Mouse (Mus musculus) kidney, embryonic 14.5 days (tissue): ENCODE data around the gene Slc25a21. TPM values are rescaled to one million over a fixed set of nuclear protein-coding genes. Genes with fewer than 3 reads are reported as not detected.
A peak's percentile ranks its signal among the peaks of the same experiment; 100 is the strongest.

Experiments used
- ATAC-seq: fragments of 200-750 bp; cut with Nextera tagmentation; 2 replicates; pipeline ENCODE4 v1.8.0; 2017; ENCODE audit warnings: moderate number of reproducible peaks, mild to moderate bottlenecking, moderate TSS enrichment, moderate library complexity; ENCODE audit not compliant: low FRiP score, low TSS enrichment
- H3K27ac ChIP-seq: fragments of 300-500 bp; sonication (generic); 2 replicates; pipeline ENCODE4 v1.5.1; 2014; ENCODE audit warnings: low read depth, mild to moderate bottlenecking, low read length, moderate library complexity, mixed read lengths
- H3K27me3 ChIP-seq: fragments of 300-500 bp; sonication (generic); 2 replicates; pipeline ENCODE4 v1.6.1; 2014; ENCODE audit warnings: mild to moderate bottlenecking, low read length; ENCODE audit not compliant: control insufficient read depth, insufficient read depth
- H3K36me3 ChIP-seq: fragments of 300-500 bp; sonication (generic); 2 replicates; pipeline ENCODE4 v1.6.1; 2014; ENCODE audit warnings: low read length, mixed read lengths; ENCODE audit not compliant: control insufficient read depth, insufficient read depth
- H3K4me1 ChIP-seq: fragments of 300-500 bp; sonication (generic); 2 replicates; pipeline ENCODE4 v1.6.1; 2014; ENCODE audit warnings: low read length, mixed read lengths; ENCODE audit not compliant: control insufficient read depth, insufficient read depth
- H3K4me2 ChIP-seq: fragments of 300-500 bp; sonication (generic); replicated peaks from 2 replicates; pipeline ENCODE4 v1.6.1; 2014; ENCODE audit warnings: low read depth, mild to moderate bottlenecking, low read length
- H3K4me3 ChIP-seq: fragments of 300-500 bp; sonication (generic); 2 replicates; pipeline ENCODE4 v1.5.1; 2014; ENCODE audit warnings: mild to moderate bottlenecking, low read length
- H3K9ac ChIP-seq: fragments of 300-500 bp; sonication (generic); 2 replicates; pipeline ENCODE4 v1.6.1; 2014; ENCODE audit warnings: low read depth, mild to moderate bottlenecking, low read length, moderate library complexity
- H3K9me3 ChIP-seq: fragments of 300-500 bp; sonication (generic); 2 replicates; pipeline ENCODE4 v1.6.1; 2016; ENCODE audit warnings: low read length; ENCODE audit not compliant: control insufficient read depth
- WGBS: fragments of 180-500 bp; shearing (Covaris S2); extraction: QIAGEN DNeasy Blood & Tissue Kit; methylation state at CpG from one replicate; pipeline ENCODE4 v1.1.7; 2014; 5-methylcytosine and 5-hydroxymethylcytosine counted together
- polyA plus RNA-seq: library from polyadenylated mRNA; unstranded; fragments of >200 nt; fragmentation: Nextera tagmentation; extraction: Ambion mirVana; gene quantifications from 2 replicates; pipeline ENCODE4 v1.2.1, GENCODE M21; 2014

Slc25a21 gene
- polyA plus RNA-seq, 1 experiment from 2014 or later: 2.8 TPM

- WGBS: 89% methylated on average over 5 of the region's 5 CpGs
Observed at GRCm38 (mm10) chr12:57098371-57098770, 98.9 kb downstream of the Slc25a21 start.

DNA sequence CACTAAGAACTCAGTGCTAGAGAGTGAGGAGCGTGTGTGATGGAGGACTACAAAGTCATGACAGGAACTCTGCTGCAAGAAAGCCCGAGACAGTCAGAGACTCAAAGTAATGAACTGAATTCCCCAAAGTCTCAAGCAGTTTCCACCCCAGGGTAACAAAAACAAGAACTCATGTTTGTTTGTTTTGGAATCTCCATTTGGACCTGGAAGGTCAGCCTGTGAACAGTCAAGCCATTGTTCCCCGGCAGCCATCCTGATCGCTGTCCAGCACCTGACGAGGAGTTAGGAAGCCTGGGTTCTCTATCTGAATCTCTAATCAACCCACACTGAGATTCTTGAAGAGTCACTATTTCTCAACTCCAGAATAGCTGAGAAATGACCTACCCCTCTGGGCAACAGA lies 104.2 kb downstream of the Slc25a21 start:
- no peaks in the 10 kb centered on the region for H3K27me3 ChIP-seq
- H3K9me3 ChIP-seq: no peaks in the 10 kb centered on the region
- WGBS: 32% methylated on average over 5 of the region's 5 CpGs
- no peak for ATAC-seq
- H3K4me2 ChIP-seq: no peak overlapping the region
- H3K4me1 ChIP-seq: no peaks in the 10 kb centered on the region
- H3K36me3 ChIP-seq: no peaks in the 10 kb centered on the region
- no peak overlapping the region for H3K4me3 ChIP-seq
- no peak overlapping the region for H3K27ac ChIP-seq
- no peak overlapping the region for H3K9ac ChIP-seq

More at GRCm38 (mm10) chr12:57098371-57098770, 98.9 kb downstream of the Slc25a21 start:
- no peaks in the 10 kb centered on the region for H3K4me1 ChIP-seq
- H3K4me2 ChIP-seq: no peak overlapping the region
- no peaks in the 10 kb centered on the region for H3K36me3 ChIP-seq
- H3K4me3 ChIP-seq: no peak overlapping the region
- H3K9me3 ChIP-seq: no peaks in the 10 kb centered on the region
- no peak overlapping the region for H3K27ac ChIP-seq
- H3K27me3 ChIP-seq: no peaks in the 10 kb centered on the region
- no peak for ATAC-seq
- no peak overlapping the region for H3K9ac ChIP-seq

DNA sequence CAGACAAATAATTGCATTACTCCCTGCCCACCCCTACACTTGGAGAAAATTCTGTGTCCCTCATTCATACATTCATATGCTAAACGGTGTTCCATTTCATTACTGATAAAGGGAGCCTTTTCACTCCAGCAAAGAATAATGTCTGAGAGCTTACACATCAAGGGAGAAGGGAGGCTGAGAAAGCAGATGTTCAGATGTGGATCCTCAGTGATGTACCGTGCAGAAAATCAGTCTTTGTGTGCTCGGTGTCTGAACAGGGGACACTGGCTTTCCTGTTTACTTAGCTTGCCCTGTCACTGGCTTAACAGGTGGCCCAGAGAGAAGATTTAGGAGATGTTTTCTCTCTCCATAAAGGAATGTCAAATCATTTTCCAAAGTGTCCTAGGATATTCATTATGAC lies 112.8 kb downstream of the Slc25a21 start:
- Histone ChIP-seq H3K9me3 (no peaks in the 10 kb centered on the region), H3K4me3 (no peak overlapping the region), H3K27me3 (no peaks in the 10 kb centered on the region), H3K4me2 (no peak overlapping the region), H3K36me3 (no peaks in the 10 kb centered on the region), H3K9ac (no peak overlapping the region), H3K4me1 (no peaks in the 10 kb centered on the region), H3K27ac (no peak overlapping the region)
- 46% methylated on average over 3 of the region's 3 CpGs for WGBS
- ATAC-seq: no peak

DNA sequence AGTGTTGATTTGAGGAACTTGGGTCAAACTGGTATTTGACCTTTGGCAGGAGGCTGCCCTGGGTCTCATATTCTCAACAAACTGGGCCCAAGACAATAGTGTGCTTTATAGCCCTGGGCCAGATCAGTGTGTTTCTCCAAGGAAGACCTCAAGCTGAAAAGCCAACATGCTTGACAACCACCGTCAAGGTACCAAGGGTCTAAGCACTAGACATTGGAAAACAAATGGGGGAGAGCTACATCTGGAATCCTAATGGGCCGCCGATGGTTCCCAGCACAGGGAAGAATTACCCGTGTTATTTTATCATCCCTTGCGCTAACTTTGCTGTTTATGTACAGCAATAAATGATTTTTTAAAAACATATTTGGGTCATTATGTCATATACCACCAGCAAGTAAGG lies 113.7 kb downstream of the Slc25a21 start:
- no peak for ATAC-seq
- no peak overlapping the region for H3K27ac ChIP-seq
- no peak overlapping the region for H3K4me2 ChIP-seq
- no peaks in the 10 kb centered on the region for H3K27me3 ChIP-seq
- H3K9ac ChIP-seq: no peak overlapping the region
- H3K9me3 ChIP-seq: no peaks in the 10 kb centered on the region
- H3K4me1 ChIP-seq: no peaks in the 10 kb centered on the region
- WGBS: 59% methylated on average over 5 of the region's 5 CpGs
- H3K36me3 ChIP-seq: no peaks in the 10 kb centered on the region
- no peak overlapping the region for H3K4me3 ChIP-seq

- no peaks in the 10 kb centered on the region for H3K9me3 ChIP-seq
- H3K4me3 ChIP-seq: no peak overlapping the region
- no peak overlapping the region for H3K4me2 ChIP-seq
- H3K9ac ChIP-seq: no peak overlapping the region
- ATAC-seq: peak; percentile 73; the same call in 1 of the 2 replicates
- WGBS: 13% methylated on average over 4 of the region's 4 CpGs
- H3K27ac ChIP-seq: no peak overlapping the region
- H3K36me3 ChIP-seq: no peaks in the 10 kb centered on the region
- H3K4me1 ChIP-seq: no peaks in the 10 kb centered on the region
- H3K27me3 ChIP-seq: no peaks in the 10 kb centered on the region
Observed at GRCm38 (mm10) chr12:57076606-57077005, 120.7 kb downstream of the Slc25a21 start.

DNA sequence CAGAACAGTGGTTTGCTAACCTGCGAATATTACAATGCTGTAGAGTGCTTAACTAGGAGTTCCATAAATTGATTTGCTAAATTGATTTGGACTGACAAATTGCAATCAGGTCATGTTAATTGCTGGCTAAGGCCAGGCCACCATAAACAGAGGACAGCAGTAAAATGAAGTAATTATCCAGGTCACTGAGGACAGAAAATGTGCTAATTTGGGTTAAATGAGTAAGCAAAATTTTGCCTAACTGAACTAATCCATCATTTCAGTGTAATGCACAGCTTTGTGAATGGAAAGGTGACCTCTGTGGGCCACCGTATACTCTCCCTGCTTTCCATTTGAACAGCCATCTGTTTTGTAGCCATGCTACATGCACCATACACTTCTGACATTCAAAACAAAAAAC lies 124.7 kb downstream of the Slc25a21 start:
- ATAC-seq: no peak
- 79% methylated on average over 2 of the region's 2 CpGs for WGBS
- Histone ChIP-seq H3K36me3 (no peaks in the 10 kb centered on the region), H3K27ac (no peak overlapping the region), H3K27me3 (no peaks in the 10 kb centered on the region), H3K9ac (no peak overlapping the region), H3K4me3 (no peak overlapping the region), H3K4me1 (no peaks in the 10 kb centered on the region), H3K9me3 (no peaks in the 10 kb centered on the region), H3K4me2 (no peak overlapping the region)

DNA sequence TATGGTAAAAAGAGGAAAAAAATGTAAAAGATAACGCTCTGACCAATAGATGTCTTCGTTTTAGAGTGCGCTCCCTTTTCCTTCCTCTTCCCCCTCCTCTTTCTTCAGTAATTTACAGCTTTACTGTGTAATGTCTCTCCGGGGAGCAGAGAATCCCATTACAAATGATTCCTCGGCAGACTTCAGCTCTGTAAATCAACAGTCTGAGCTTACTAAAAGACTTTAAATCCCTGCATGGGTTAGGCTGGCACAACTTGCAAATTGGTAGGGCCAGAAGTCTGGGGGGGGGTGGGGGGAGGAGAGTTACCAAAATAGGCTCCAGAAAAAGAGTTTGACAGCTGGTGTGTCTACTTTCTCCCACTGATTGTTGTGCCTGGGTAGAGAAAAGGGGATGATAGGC lies 128.7 kb downstream of the Slc25a21 start:
- no peak overlapping the region for H3K4me3 ChIP-seq
- H3K9me3 ChIP-seq: no peaks in the 10 kb centered on the region
- WGBS: 12% methylated on average over 5 of the region's 5 CpGs
- no peak overlapping the region for H3K27ac ChIP-seq
- no peaks in the 10 kb centered on the region for H3K27me3 ChIP-seq
- H3K9ac ChIP-seq: no peak overlapping the region
- peak; percentile 32; the same call in 1 of the 2 replicates for ATAC-seq
- no peaks in the 10 kb centered on the region for H3K4me1 ChIP-seq
- no peak overlapping the region for H3K4me2 ChIP-seq
- H3K36me3 ChIP-seq: no peaks in the 10 kb centered on the region

DNA sequence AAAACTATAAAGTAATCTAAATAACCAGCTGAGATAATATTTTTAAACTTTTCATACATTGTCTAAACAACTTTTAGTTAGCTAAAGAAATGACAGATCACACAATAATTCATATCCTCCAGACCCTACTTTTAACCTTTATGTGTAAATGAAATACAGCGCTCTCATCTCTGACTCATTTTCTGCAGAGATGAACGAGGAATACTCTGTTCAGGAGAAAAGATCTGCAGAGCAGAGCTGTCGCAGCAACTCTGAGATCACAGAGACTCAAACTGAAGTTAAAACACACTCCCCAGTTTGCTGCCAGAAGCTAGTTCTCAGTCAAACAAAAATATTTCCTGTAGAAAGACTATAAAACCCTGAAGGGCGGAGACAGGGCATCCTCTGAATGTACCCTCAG lies 177.5 kb downstream of the Slc25a21 start:
- ATAC-seq: no peak
- H3K4me1 ChIP-seq: no peaks in the 10 kb centered on the region
- no peaks in the 10 kb centered on the region for H3K27me3 ChIP-seq
- no peaks in the 10 kb centered on the region for H3K36me3 ChIP-seq
- no peak overlapping the region for H3K9ac ChIP-seq
- no peak overlapping the region for H3K4me3 ChIP-seq
- H3K4me2 ChIP-seq: no peak overlapping the region
- no peaks in the 10 kb centered on the region for H3K9me3 ChIP-seq
- 55% methylated on average over 4 of the region's 4 CpGs for WGBS
- no peak overlapping the region for H3K27ac ChIP-seq

- no peak overlapping the region for H3K4me3 ChIP-seq
- H3K4me1 ChIP-seq: no peaks in the 10 kb centered on the region
- 89% methylated on average over 3 of the region's 3 CpGs for WGBS
- no peaks in the 10 kb centered on the region for H3K9me3 ChIP-seq
- no peak for ATAC-seq
- H3K27ac ChIP-seq: no peak overlapping the region
- no peak overlapping the region for H3K9ac ChIP-seq
- no peak overlapping the region for H3K4me2 ChIP-seq
- H3K27me3 ChIP-seq: no peaks in the 10 kb centered on the region
- no peaks in the 10 kb centered on the region for H3K36me3 ChIP-seq
Observed at GRCm38 (mm10) chr12:57016845-57017244, 180.4 kb downstream of the Slc25a21 start.

GRCm38 (mm10) chr12:57016324-57016723 lies 180.9 kb downstream of the Slc25a21 start:
- H3K36me3 ChIP-seq: no peaks in the 10 kb centered on the region
- H3K27me3 ChIP-seq: no peaks in the 10 kb centered on the region
- no peak overlapping the region for H3K4me2 ChIP-seq
- H3K9me3 ChIP-seq: no peaks in the 10 kb centered on the region
- H3K27ac ChIP-seq: no peak overlapping the region
- H3K9ac ChIP-seq: no peak overlapping the region
- no peak overlapping the region for H3K4me3 ChIP-seq
- H3K4me1 ChIP-seq: no peaks in the 10 kb centered on the region
- WGBS: 67% methylated on average over 3 of the region's 3 CpGs
- no peak for ATAC-seq
